In genomic region chr16:35110410-35111142, GRCm38 (mm10) we compare ENCODE assay signal across 7 mouse cellular contexts. TPM values are rescaled to one million over a fixed set of nuclear protein-coding genes. Genes with fewer than 3 reads are reported as not detected.
DNase-seq lines count a peak whose midpoint lies in the region; ATAC-seq lines count a peak whose summit lies in the region.

No protein-coding gene starts in this region.

- H3K27ac ChIP-seq in midbrain, embryonic 16.5 days (ENCODE audit: low read length), result peak overlapping the region; percentile 57

- ATAC-seq in granulocyte monocyte progenitor cell, adult 5-6 weeks (replicated peaks; ENCODE audit: poor library complexity, severe bottlenecking), result peak; percentile 94
- peak; percentile 91 for ATAC-seq in midbrain, embryonic 16.5 days

- H3K27me3 ChIP-seq in midbrain, embryonic 16.5 days (ENCODE audit: control insufficient read depth, insufficient read depth, low read depth, low read length), result no peaks in the 10 kb centered on the region

- 0 out of 2 replicates have a peak overlapping the region, but pooled peaks have one; percentile 12 for H3K4me3 ChIP-seq in midbrain, embryonic 16.5 days (ENCODE audit: low read depth, low read length)

- 24% methylated on average over 10 of the region's 10 CpGs for WGBS in midbrain, embryonic 16.5 days

- H3K4me2 ChIP-seq in midbrain, embryonic 16.5 days (ENCODE audit: low read length), result peak overlapping the region; percentile 55

- H3K9ac ChIP-seq in midbrain, embryonic 16.5 days (ENCODE audit: low read depth, low read length), result peak overlapping the region; percentile 57

- H3K9me3 ChIP-seq in midbrain, embryonic 16.5 days (replicated peaks; ENCODE audit: control insufficient read depth, low read length, poor library complexity, severe bottlenecking), result no peaks in the 10 kb centered on the region

- peak; percentile 94 for DNase-seq in adrenal gland, postnatal 10 days
- DNase-seq in embryo, embryonic 11.5 days (ENCODE audit: low read depth, low spot score), result peak; percentile 84
- DNase-seq in kidney, adult 11 months, result peak; percentile 58
- DNase-seq in left cerebral cortex, postnatal 4 days, result peak; percentile 88
- DNase-seq in spleen, postnatal 10 days (ENCODE audit: low spot score in 2 of 2), result peak; percentile 59 to 78

- intact Hi-C loops in left cerebral cortex, postnatal 4 days (cut with DNase I), result loop anchor here (2.0 kb wide), 1 partner anchor 160 kb away; no protein-coding TSS in a partner anchor

- H3K4me1 ChIP-seq in midbrain, embryonic 16.5 days (ENCODE audit: control insufficient read depth, insufficient read depth, low read length), result peaks cover 10% of the 10 kb centered on the region

- no peaks in the 10 kb centered on the region; the same call in 1 of the 2 replicates for H3K36me3 ChIP-seq in midbrain, embryonic 16.5 days (ENCODE audit: control insufficient read depth, insufficient read depth, low read length)

RNA-seq across cellular contexts. Expression of gene Adcy5, which starts 44.1 kb away (rescaled TPM):
- 1 to 10 TPM; 6.6 to 9.0 TPM for total RNA-seq in adrenal gland, postnatal 10 days (2021)
- total RNA-seq in granulocyte monocyte progenitor cell, adult 5-6 weeks (2014; fragmentation: Nextera tagmentation), result not detected in 2 replicates
- not detected in 2 replicates for total RNA-seq in granulocyte monocyte progenitor cell, adult 5-6 weeks (2017)
- 10 to 100 TPM; 82.1 to 83.3 TPM for total RNA-seq in left cerebral cortex, postnatal 4 days (2021)
- 7.0 and 7.1 TPM in 2 replicates for polyA plus RNA-seq in midbrain, embryonic 16.5 days (2015; fragmentation: Nextera tagmentation; extraction: Ambion mirVana)

Comparison
In these comparisons a context has a peak if more than half of its experiments do, and no peak if none do; other contexts are left out.
1. Peak in every context shown above with its lines: DNase-seq, ATAC-seq, H3K4me3 ChIP-seq and H3K27ac ChIP-seq.
2. RNA of gene Adcy5, which starts 44.1 kb away (total RNA-seq): 82.1 to 83.3 TPM in left cerebral cortex, postnatal 4 days; 6.6 to 9.0 TPM in adrenal gland, postnatal 10 days and not detected in granulocyte monocyte progenitor cell, adult 5-6 weeks; every median in the first group is over 4 times any median in the second.